Comparison of ENCODE assay signal across 20 mouse cellular contexts in the genomic region with DNA sequence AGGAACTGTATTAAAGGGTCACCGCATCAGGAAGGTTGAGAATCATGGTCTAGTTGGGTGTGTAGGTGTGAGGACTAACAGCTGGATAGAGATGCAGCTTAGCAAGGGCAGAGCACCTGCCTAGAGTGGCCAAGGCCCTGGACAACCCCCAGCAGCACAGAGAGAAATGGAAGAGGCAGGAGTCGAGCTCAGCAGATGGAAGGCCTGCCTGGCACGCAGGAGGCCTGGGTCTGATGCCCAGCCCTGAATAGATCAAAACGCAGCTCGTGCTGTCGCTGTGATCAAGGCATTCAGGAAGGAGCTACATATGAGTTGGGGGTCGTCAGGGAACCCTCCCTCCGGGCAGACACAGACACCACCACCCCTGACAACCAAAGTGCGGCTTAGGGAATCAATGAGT.
"Had no signal": no experiment of that assay in that cellular context is flagged by ENCODE, and none has a peak within 500 bp of the region (broad histone marks: within the 10 kb centered on the region; RNA-seq: fewer than 3 reads in every experiment).

No protein-coding gene starts in this region.

- DNase-seq: kidney, postnatal 14 days; kidney, postnatal 4 days; layer of hippocampus, adult 9-11 months; layer of hippocampus, postnatal 36 days; lung, adult 18-20 months; lung, postnatal 10 days; lung, postnatal 36 days; retina, postnatal 1 day; right cerebral cortex, postnatal 25 days; spleen, adult 18-20 months; thymus, postnatal 25 days had no signal

- H3K27ac ChIP-seq: left cerebral cortex, adult 2 months; liver, embryonic 14.5 days; lung, embryonic 15.5 days; midbrain, embryonic 10.5 days; midbrain, embryonic 13.5 days; neural tube, embryonic 13.5 days had no signal

- H3K27me3 ChIP-seq: lung, embryonic 15.5 days; midbrain, embryonic 13.5 days; neural tube, embryonic 13.5 days; stomach, embryonic 15.5 days had no signal

- H3K4me3 ChIP-seq: left cerebral cortex, adult 2 months; lung, embryonic 15.5 days; megakaryocyte, embryonic 14.5 days; midbrain, embryonic 10.5 days; midbrain, embryonic 13.5 days; myocyte; neural tube, embryonic 13.5 days; stomach, embryonic 15.5 days had no signal
